Mouse (Mus musculus) small intestine, adult 2 months (tissue): ENCODE data around the gene Pfkfb3. TPM values are rescaled to one million over a fixed set of nuclear protein-coding genes. Genes with fewer than 3 reads are reported as not detected.
A peak's percentile ranks its signal among the peaks of the same experiment; 100 is the strongest.

Experiments
- H3K27ac ChIP-seq: fragments of 200-500 bp; 2 replicates; pipeline ENCODE4 v1.5.1; 2012; ENCODE audit warnings: low read depth, low read length, control low read depth, inconsistent platforms; ENCODE audit not compliant: insufficient read depth
- H3K27me3 ChIP-seq: fragments of 200-500 bp; 2 replicates; pipeline ENCODE4 v1.6.1; 2012; ENCODE audit warnings: mild to moderate bottlenecking, moderate library complexity, low read length, inconsistent platforms; ENCODE audit not compliant: control insufficient read depth, insufficient read depth
- H3K36me3 ChIP-seq: fragments of 200-500 bp; 2 replicates; pipeline ENCODE4 v1.6.1; 2012; ENCODE audit warnings: mild to moderate bottlenecking, low read length, control low read depth, inconsistent platforms; ENCODE audit not compliant: control insufficient read depth, insufficient read depth
- H3K4me1 ChIP-seq: fragments of 200-500 bp; 2 replicates; pipeline ENCODE4 v1.6.1; 2012; ENCODE audit warnings: low read length, inconsistent platforms, mixed read lengths; ENCODE audit not compliant: control insufficient read depth, insufficient read depth, insufficient read length
- H3K4me3 ChIP-seq: fragments of 200-500 bp; 2 replicates; pipeline ENCODE4 v1.5.1; 2012; ENCODE audit warnings: low read depth, mild to moderate bottlenecking, control low read depth, inconsistent platforms, low read length, moderate library complexity
- CTCF ChIP-seq: fragments of 200-500 bp; IDR thresholded peaks from 2 replicates; pipeline ENCODE4 v1.5.1; 2012; ENCODE audit warnings: low read depth, mild to moderate bottlenecking, control low read depth, inconsistent platforms, low read length, moderate library complexity, mixed read lengths; ENCODE audit not compliant: insufficient replicate concordance, insufficient read length; ENCODE audit errors: extremely low read depth
- POLR2A ChIP-seq: fragments of 200-500 bp; IDR thresholded peaks from 2 replicates; pipeline ENCODE4 v1.6.1; 2012; ENCODE audit warnings: low read depth, mild to moderate bottlenecking, control low read depth, inconsistent platforms, low read length, moderate library complexity
- WGBS: fragments of 180-500 bp; shearing (Covaris S2); methylation state at CpG from one replicate; pipeline ENCODE4 v1.1.7; 2018; 5-methylcytosine and 5-hydroxymethylcytosine counted together
- polyA plus RNA-seq: library from polyadenylated mRNA; depleted of rRNA; stranded (reverse); fragments of >200 nt; gene quantifications from 2 replicates; pipeline ENCODE4 v1.2.3, GENCODE M21; 2012

Pfkfb3 gene
- polyA plus RNA-seq, 1 experiment = 15.5 TPM

- WGBS = 93% methylated on average over 5 of the region's 5 CpGs
- Histone ChIP-seq H3K27me3 (no peaks in the 10 kb centered on the region), H3K4me1 (peaks cover 2% of the 10 kb centered on the region; the same call in 1 of the 2 replicates), H3K36me3 (no peaks in the 10 kb centered on the region), H3K27ac (no peak overlapping the region), H3K4me3 (no peak overlapping the region)
- no peak for TF ChIP-seq POLR2A
- no peak for TF ChIP-seq CTCF
Measured at GRCm38 (mm10) chr2:11433353-11433752, 120.5 kb downstream of the Pfkfb3 start.

DNA sequence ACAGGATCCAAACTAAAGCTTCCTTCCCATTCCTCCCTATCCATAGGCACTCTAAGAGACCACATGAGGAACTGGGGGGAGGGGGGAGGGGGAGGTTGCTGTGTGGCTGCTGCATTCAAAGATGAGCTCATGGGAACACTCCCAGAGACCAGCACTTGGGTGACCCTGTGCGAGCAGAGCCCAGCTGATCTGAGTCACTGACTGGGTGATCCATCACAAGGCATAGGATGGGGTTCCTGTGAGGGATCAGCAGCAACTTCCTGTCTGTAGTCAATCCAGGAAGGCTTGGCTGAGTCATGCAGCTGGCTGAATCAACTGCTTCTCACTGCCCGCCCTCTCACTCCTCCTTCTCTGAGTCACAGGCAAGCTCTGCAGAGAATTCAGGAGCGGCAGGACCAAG is 124.3 kb downstream of the Pfkfb3 start:
- no peaks in the 10 kb centered on the region for H3K27me3 ChIP-seq
- WGBS = 6% methylated on average over 3 of the region's 3 CpGs
- H3K27ac ChIP-seq = peak overlapping the region; percentile 43; the same call in 1 of the 2 replicates
- H3K4me3 ChIP-seq = no peak overlapping the region
- peaks cover 8% of the 10 kb centered on the region for H3K4me1 ChIP-seq
- no peak for TF ChIP-seq POLR2A
- TF ChIP-seq CTCF = no peak
- H3K36me3 ChIP-seq = no peaks in the 10 kb centered on the region

- Histone ChIP-seq H3K27ac (no peak overlapping the region), H3K4me3 (no peak overlapping the region), H3K27me3 (no peaks in the 10 kb centered on the region), H3K36me3 (no peaks in the 10 kb centered on the region), H3K4me1 (peaks cover 8% of the 10 kb centered on the region)
- WGBS = 84% methylated on average over 4 of the region's 4 CpGs
- no peak for TF ChIP-seq POLR2A
- no peak for TF ChIP-seq CTCF
Measured at GRCm38 (mm10) chr2:11428621-11429020, 125.3 kb downstream of the Pfkfb3 start.

DNA sequence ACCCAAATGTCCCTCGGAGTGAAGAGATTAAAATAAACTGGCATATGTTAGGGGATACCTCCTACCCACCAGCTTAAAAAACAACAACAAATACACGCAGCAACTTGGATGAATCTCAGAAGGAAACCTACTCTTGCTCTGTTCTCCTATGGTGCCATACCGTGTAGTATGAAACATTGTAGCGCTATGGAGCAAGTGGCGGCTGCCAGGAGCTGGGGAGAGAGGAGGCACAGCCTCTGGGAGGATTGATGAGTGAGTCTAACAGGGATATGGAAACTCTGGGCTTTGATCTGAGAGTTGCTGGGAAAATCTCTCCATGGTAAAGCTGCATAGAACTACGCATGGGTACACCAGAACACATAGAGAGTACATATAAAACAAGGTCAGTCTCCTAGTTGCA is 126.3 kb downstream of the Pfkfb3 start:
- 76% methylated on average over 6 of the region's 6 CpGs for WGBS
- TF ChIP-seq CTCF (no peak), POLR2A (no peak)

DNA sequence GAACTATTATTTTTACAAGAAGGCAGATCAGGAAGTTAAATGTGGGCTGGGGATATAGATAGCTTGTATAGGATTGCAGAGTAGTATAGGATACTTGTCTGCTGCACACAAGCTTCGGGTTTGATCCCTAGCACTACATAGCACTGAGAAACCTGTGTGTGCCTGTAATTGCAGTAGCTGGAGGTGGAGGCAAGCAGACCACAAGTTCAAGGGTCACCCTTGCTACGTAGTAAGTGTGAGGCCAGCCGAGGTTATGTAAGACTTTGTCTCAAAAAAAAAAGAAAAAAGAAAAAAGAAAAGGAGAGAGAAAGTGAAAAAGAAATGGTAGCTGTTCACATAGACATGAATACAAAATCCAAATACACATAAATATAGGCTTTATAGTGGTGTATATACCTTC is 127.5 kb downstream of the Pfkfb3 start:
- H3K36me3 ChIP-seq = no peaks in the 10 kb centered on the region
- peaks cover 11% of the 10 kb centered on the region for H3K4me1 ChIP-seq
- H3K27ac ChIP-seq = peak overlapping the region; percentile 35; the same call in 1 of the 2 replicates
- TF ChIP-seq POLR2A (no peak), CTCF (no peak)
- 19% methylated on average over 3 of the region's 3 CpGs for WGBS
- no peak overlapping the region for H3K4me3 ChIP-seq
- no peaks in the 10 kb centered on the region for H3K27me3 ChIP-seq

More for the DNA sequence above, 126.3 kb downstream of the Pfkfb3 start:
- H3K4me3 ChIP-seq = no peak overlapping the region
- H3K4me1 ChIP-seq = peaks cover 11% of the 10 kb centered on the region
- H3K27ac ChIP-seq = peak overlapping the region; percentile 81
- H3K27me3 ChIP-seq = no peaks in the 10 kb centered on the region
- no peaks in the 10 kb centered on the region for H3K36me3 ChIP-seq

- WGBS = 23% methylated on average over 5 of the region's 5 CpGs
- Histone ChIP-seq H3K4me3 (no peak overlapping the region), H3K27me3 (no peaks in the 10 kb centered on the region), H3K4me1 (peaks cover 11% of the 10 kb centered on the region), H3K36me3 (no peaks in the 10 kb centered on the region), H3K27ac (peak overlapping the region; percentile 64)
- TF ChIP-seq CTCF (no peak), POLR2A (no peak)
Measured at GRCm38 (mm10) chr2:11425421-11426131, 128.3 kb downstream of the Pfkfb3 start.

DNA sequence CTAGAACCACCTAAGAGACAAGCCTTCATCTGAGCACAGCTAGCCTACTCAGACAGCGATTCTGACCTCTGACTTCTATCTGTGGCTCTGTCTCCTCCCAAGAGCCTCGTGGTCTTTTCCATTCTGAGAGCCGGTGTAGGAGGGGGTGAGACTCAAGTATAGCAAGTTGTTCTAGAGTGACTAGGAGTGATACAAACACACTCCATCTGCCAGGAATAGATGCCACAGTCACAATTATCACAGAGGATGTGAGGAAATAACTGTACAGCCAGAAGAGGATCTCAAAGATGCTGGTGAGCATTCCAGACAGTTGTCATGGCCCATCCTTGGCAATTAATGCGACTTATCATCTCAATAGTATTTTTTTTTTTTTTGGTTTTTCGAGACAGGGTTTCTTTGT is 129.6 kb downstream of the Pfkfb3 start:
- H3K4me1 ChIP-seq = peaks cover 9% of the 10 kb centered on the region
- H3K4me3 ChIP-seq = no peak overlapping the region
- H3K27me3 ChIP-seq = no peaks in the 10 kb centered on the region
- TF ChIP-seq CTCF = no peak
- TF ChIP-seq POLR2A = no peak
- WGBS = 85% methylated on average over 5 of the region's 5 CpGs
- no peaks in the 10 kb centered on the region for H3K36me3 ChIP-seq
- H3K27ac ChIP-seq = no peak overlapping the region
